Mouse (Mus musculus) lung, postnatal 0 days (tissue): ENCODE data around the gene Pde4d.

Experiments used
- CTCF ChIP-seq: IDR thresholded peaks from 2 replicates; pipeline ENCODE4 v1.5.1; 2016; ENCODE audit warnings: antibody characterized with exemption, mild to moderate bottlenecking
- EP300 ChIP-seq: IDR thresholded peaks from 2 replicates; pipeline ENCODE4 v1.6.1; 2016; ENCODE audit warnings: antibody characterized with exemption, mild to moderate bottlenecking, control low read depth

- TF ChIP-seq CTCF (no peak), EP300 (no peak)
These were observed 668.6 kb downstream of the Pde4d start for GRCm38 (mm10) chr13:109118296-109118800.
